Mouse (Mus musculus) heart, embryonic 10.5 days (tissue): ENCODE data around the gene Rnf214. TPM values are rescaled to one million over a fixed set of nuclear protein-coding genes. Genes with fewer than 3 reads are reported as not detected.
A peak's percentile ranks its signal among the peaks of the same experiment; 100 is the strongest.

ENCODE experiments used
- DNase-seq: peaks from one replicate; pipeline ENCODE4 v3.0.0-alpha.2; 2017; ENCODE audit warnings: low spot score
- H3K27ac ChIP-seq: fragments of 300-500 bp; sonication (generic); 2 replicates; pipeline ENCODE4 v1.5.1; 2016; ENCODE audit warnings: mild to moderate bottlenecking
- H3K27me3 ChIP-seq: fragments of 300-500 bp; sonication (generic); 2 replicates; pipeline ENCODE4 v1.6.1; 2016; ENCODE audit warnings: mild to moderate bottlenecking; ENCODE audit not compliant: poor library complexity, insufficient read depth, severe bottlenecking
- H3K36me3 ChIP-seq: fragments of 300-500 bp; sonication (generic); 2 replicates; pipeline ENCODE4 v1.6.1; 2016; ENCODE audit warnings: mild to moderate bottlenecking, moderate library complexity
- H3K4me1 ChIP-seq: fragments of 300-500 bp; sonication (generic); 2 replicates; pipeline ENCODE4 v1.6.1; 2016; ENCODE audit warnings: mild to moderate bottlenecking
- H3K4me3 ChIP-seq: fragments of 300-500 bp; sonication (generic); 2 replicates; pipeline ENCODE4 v1.5.1; 2016; ENCODE audit warnings: mild to moderate bottlenecking, moderate library complexity
- H3K9me3 ChIP-seq: fragments of 300-500 bp; sonication (generic); 2 replicates; pipeline ENCODE4 v1.6.1; 2016; ENCODE audit warnings: mild to moderate bottlenecking, moderate library complexity
- WGBS: fragments of 180-500 bp; shearing (Covaris S2); methylation state at CpG from one replicate; pipeline ENCODE4 v1.1.7; 2016; 5-methylcytosine and 5-hydroxymethylcytosine counted together
- polyA plus RNA-seq: library from polyadenylated mRNA; unstranded; fragments of >200 nt; fragmentation: Nextera tagmentation; extraction: Ambion mirVana; gene quantifications from 2 replicates; pipeline ENCODE4 v1.2.1, GENCODE M21; 2016

Gene Rnf214
- polyA plus RNA-seq, 1 experiment from 2014 or later, result 45.5 TPM

GRCm38 (mm10) chr9:45943628-45944505 is 37.2 kb upstream of the Rnf214 start:
- no peak for DNase-seq
- no peaks in the 10 kb centered on the region for H3K9me3 ChIP-seq
- peaks cover 94% of the 10 kb centered on the region for H3K36me3 ChIP-seq
- H3K4me1 ChIP-seq, result 0 out of 2 replicates have a peak, but pooled peaks cover 4% of the 10 kb centered on the region
- H3K4me3 ChIP-seq, result no peak overlapping the region
- no peaks in the 10 kb centered on the region for H3K27me3 ChIP-seq
- H3K27ac ChIP-seq, result no peak overlapping the region
- 92% methylated on average over 8 of the region's 8 CpGs for WGBS

- WGBS, result 92% methylated on average over 8 of the region's 8 CpGs
- Histone ChIP-seq H3K27ac (no peak overlapping the region), H3K27me3 (no peaks in the 10 kb centered on the region), H3K9me3 (no peaks in the 10 kb centered on the region), H3K4me1 (0 out of 2 replicates have a peak, but pooled peaks cover 4% of the 10 kb centered on the region), H3K36me3 (peaks cover 94% of the 10 kb centered on the region), H3K4me3 (no peak overlapping the region)
- no peak for DNase-seq
Observed at GRCm38 (mm10) chr9:45942916-45943315, 36.2 kb upstream of the Rnf214 start.

GRCm38 (mm10) chr9:45942464-45942863 is 35.8 kb upstream of the Rnf214 start:
- no peak for DNase-seq
- WGBS, result 88% methylated on average over 16 of the region's 16 CpGs

GRCm38 (mm10) chr9:45941329-45941888 is 34.7 kb upstream of the Rnf214 start:
- Histone ChIP-seq H3K27me3 (no peaks in the 10 kb centered on the region), H3K4me3 (no peak overlapping the region), H3K27ac (no peak overlapping the region), H3K9me3 (no peaks in the 10 kb centered on the region), H3K4me1 (peaks cover 9% of the 10 kb centered on the region; the same call in 1 of the 2 replicates), H3K36me3 (peaks cover 85% of the 10 kb centered on the region)
- DNase-seq, result peak; percentile 86
- WGBS, result 61% methylated on average over 18 of the region's 18 CpGs

More at GRCm38 (mm10) chr9:45942464-45942863, 35.8 kb upstream of the Rnf214 start:
- peaks cover 94% of the 10 kb centered on the region for H3K36me3 ChIP-seq
- no peak overlapping the region for H3K4me3 ChIP-seq
- H3K4me1 ChIP-seq, result 0 out of 2 replicates have a peak, but pooled peaks cover 4% of the 10 kb centered on the region
- no peak overlapping the region for H3K27ac ChIP-seq
- H3K9me3 ChIP-seq, result no peaks in the 10 kb centered on the region
- no peaks in the 10 kb centered on the region for H3K27me3 ChIP-seq

- Histone ChIP-seq H3K4me3 (no peak overlapping the region), H3K27me3 (no peaks in the 10 kb centered on the region), H3K27ac (no peak overlapping the region), H3K4me1 (peaks cover 23% of the 10 kb centered on the region), H3K9me3 (no peaks in the 10 kb centered on the region), H3K36me3 (peaks cover 69% of the 10 kb centered on the region)
- 93% methylated on average over 6 of the region's 6 CpGs for WGBS
- no peak for DNase-seq
Observed at GRCm38 (mm10) chr9:45939794-45940193, 33.1 kb upstream of the Rnf214 start.

- WGBS, result 82% methylated on average over 15 of the region's 15 CpGs
- peaks cover 62% of the 10 kb centered on the region for H3K36me3 ChIP-seq
- peaks cover 30% of the 10 kb centered on the region for H3K4me1 ChIP-seq
- DNase-seq, result no peak
- no peaks in the 10 kb centered on the region for H3K9me3 ChIP-seq
- no peak overlapping the region for H3K27ac ChIP-seq
- H3K27me3 ChIP-seq, result no peaks in the 10 kb centered on the region
- no peak overlapping the region for H3K4me3 ChIP-seq
Observed at GRCm38 (mm10) chr9:45938952-45939637, 32.4 kb upstream of the Rnf214 start.

- WGBS, result 90% methylated on average over 8 of the region's 8 CpGs
- H3K27me3 ChIP-seq, result no peaks in the 10 kb centered on the region
- no peak overlapping the region for H3K4me3 ChIP-seq
- DNase-seq, result no peak
- H3K9me3 ChIP-seq, result no peaks in the 10 kb centered on the region
- peaks cover 52% of the 10 kb centered on the region for H3K36me3 ChIP-seq
- peaks cover 40% of the 10 kb centered on the region for H3K4me1 ChIP-seq
- no peak overlapping the region for H3K27ac ChIP-seq
Observed at GRCm38 (mm10) chr9:45938088-45938487, 31.4 kb upstream of the Rnf214 start.

GRCm38 (mm10) chr9:45936883-45937282 is 30.2 kb upstream of the Rnf214 start:
- Histone ChIP-seq H3K4me3 (no peak overlapping the region), H3K27ac (peak overlapping the region; percentile 88), H3K9me3 (no peaks in the 10 kb centered on the region), H3K27me3 (no peaks in the 10 kb centered on the region), H3K36me3 (peaks cover 47% of the 10 kb centered on the region), H3K4me1 (peaks cover 51% of the 10 kb centered on the region)
- WGBS, result 18% methylated on average over 3 of the region's 3 CpGs
- DNase-seq, result peak; percentile 85

GRCm38 (mm10) chr9:45935628-45936210 is 29.0 kb upstream of the Rnf214 start, which contains the start of gene Tagln:
Gene Tagln (minus strand): TSS chr9:45936058.
- no peaks in the 10 kb centered on the region for H3K9me3 ChIP-seq
- 3% methylated on average over 21 of the region's 21 CpGs for WGBS
- peak; percentile 95 for DNase-seq
- peaks cover 48% of the 10 kb centered on the region for H3K4me1 ChIP-seq
- peaks cover 45% of the 10 kb centered on the region for H3K36me3 ChIP-seq
- no peaks in the 10 kb centered on the region for H3K27me3 ChIP-seq
- H3K4me3 ChIP-seq, result peak within 1 kb of the TSS; percentile 57
- peak within 1 kb of the TSS; percentile 88 for H3K27ac ChIP-seq

- Histone ChIP-seq H3K9me3 (no peaks in the 10 kb centered on the region), H3K4me1 (peaks cover 48% of the 10 kb centered on the region), H3K36me3 (peaks cover 50% of the 10 kb centered on the region), H3K27me3 (no peaks in the 10 kb centered on the region), H3K4me3 (peak overlapping the region; percentile 40), H3K27ac (peak overlapping the region; percentile 53)
- DNase-seq, result no peak
- 55% methylated on average over 11 of the region's 11 CpGs for WGBS
Observed at GRCm38 (mm10) chr9:45932571-45933415, 26.1 kb upstream of the Rnf214 start.

- DNase-seq, result no peak
- H3K36me3 ChIP-seq, result peaks cover 54% of the 10 kb centered on the region
- no peaks in the 10 kb centered on the region for H3K27me3 ChIP-seq
- H3K27ac ChIP-seq, result peak overlapping the region; percentile 53; the same call in 1 of the 2 replicates
- WGBS, result 59% methylated on average over 1 of the region's 1 CpGs
- peaks cover 48% of the 10 kb centered on the region for H3K4me1 ChIP-seq
- no peak overlapping the region for H3K4me3 ChIP-seq
- H3K9me3 ChIP-seq, result no peaks in the 10 kb centered on the region
Observed at GRCm38 (mm10) chr9:45931958-45932357, 25.2 kb upstream of the Rnf214 start.

- Histone ChIP-seq H3K4me1 (peaks cover 23% of the 10 kb centered on the region), H3K27me3 (no peaks in the 10 kb centered on the region), H3K4me3 (no peak overlapping the region), H3K9me3 (no peaks in the 10 kb centered on the region), H3K36me3 (peaks cover 68% of the 10 kb centered on the region), H3K27ac (no peak overlapping the region)
- no peak for DNase-seq
- WGBS, result 87% methylated on average over 5 of the region's 5 CpGs
Observed at GRCm38 (mm10) chr9:45929285-45929684, 22.6 kb upstream of the Rnf214 start.
